Mouse (Mus musculus): Measurements from ENCODE around the gene Cth. TPM values are rescaled to one million over a fixed set of nuclear protein-coding genes. Genes with fewer than 3 reads are reported as not detected.

Gene Cth
- total RNA-seq, 1 experiment from 2014 or later = not detected

- no peak for ATAC-seq (replicated peaks; ENCODE audit: low read depth, poor library complexity, severe bottlenecking)
These were observed 77.3 kb downstream of the Cth start for GRCm38 (mm10) chr3:157847338-157848284.

Other genes starting within 250 kb of the Cth start
- gene Ankrd13c, start 22.2 kb upstream of the Cth start, total RNA-seq (2017) = 31.2 and 32.4 TPM in 2 replicates
- 356 and 358 TPM in 2 replicates for gene Srsf11, start 111.6 kb upstream of the Cth start, total RNA-seq (2017)
- gene Lrrc40, start 111.6 kb upstream of the Cth start, total RNA-seq (2017) = 37.2 and 66.5 TPM in 2 replicates

Measured in common myeloid progenitor, adult 5-6 weeks (primary cell).